Mouse (Mus musculus) brain, embryonic 14.5 days (tissue): Measurements from ENCODE around the gene Chek2.

Experiments used
- CTCF ChIP-seq: fragments of 200-500 bp; IDR thresholded peaks from 2 replicates; pipeline ENCODE4 v1.5.1; 2012; ENCODE audit warnings: inconsistent platforms, mild to moderate bottlenecking, moderate library complexity, borderline replicate concordance; ENCODE audit not compliant: insufficient read depth, insufficient read length; ENCODE audit errors: extremely low read depth
- POLR2A ChIP-seq: fragments of 200-500 bp; IDR thresholded peaks from 2 replicates; pipeline ENCODE4 v1.6.1; 2012; ENCODE audit warnings: mild to moderate bottlenecking, inconsistent platforms, borderline replicate concordance; ENCODE audit not compliant: poor library complexity, insufficient read depth, insufficient read length, severe bottlenecking; ENCODE audit errors: extremely low read depth

GRCm38 (mm10) chr5:110806676-110807075 is 33.1 kb upstream of the Chek2 start:
- TF ChIP-seq CTCF (no peak), POLR2A (no peak)
